13 mouse cellular contexts compared by ENCODE assay signal in the genomic region with DNA sequence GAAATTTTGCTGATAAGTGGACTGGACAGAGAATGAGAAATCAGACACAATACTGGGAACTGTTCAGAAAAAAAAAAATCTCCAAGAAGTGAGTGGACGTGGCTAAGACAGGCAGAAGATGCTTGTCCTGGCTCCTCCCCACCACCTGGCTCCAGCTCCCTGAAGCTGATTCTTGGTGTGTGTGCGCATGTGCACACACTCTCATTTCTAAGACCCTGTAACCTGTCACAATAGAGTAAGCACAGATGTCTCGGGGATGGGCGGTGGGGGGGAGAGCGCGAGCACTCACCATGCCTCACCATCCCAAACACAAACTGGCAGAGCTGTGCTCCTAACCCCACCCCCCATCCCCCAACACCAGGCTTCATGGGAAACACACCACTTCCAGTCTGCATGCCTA.
DNase-seq lines count a peak whose midpoint lies in the region; ATAC-seq lines count a peak whose summit lies in the region.
"Had no signal": no experiment of that assay in that cellular context is flagged by ENCODE, and none has a peak within 500 bp of the region (broad histone marks: within the 10 kb centered on the region; RNA-seq: fewer than 3 reads in every experiment).

No protein-coding gene starts in this region.

- no peaks in the 10 kb centered on the region for H3K36me3 ChIP-seq in neural tube, embryonic 11.5 days (ENCODE audit: control insufficient read depth, insufficient read depth, low read length)
- H3K36me3 ChIP-seq in hindbrain, embryonic 10.5 days, result no peaks in the 10 kb centered on the region
- no peaks in the 10 kb centered on the region for H3K36me3 ChIP-seq in midbrain, embryonic 12.5 days
- H3K36me3 ChIP-seq in kidney, embryonic 14.5 days (ENCODE audit: control insufficient read depth, insufficient read depth, low read length), result no peaks in the 10 kb centered on the region

- H3K9me3 ChIP-seq in neural tube, embryonic 11.5 days (ENCODE audit: control insufficient read depth, low read length), result no peaks in the 10 kb centered on the region
- H3K9me3 ChIP-seq in hindbrain, embryonic 10.5 days, result no peaks in the 10 kb centered on the region
- no peaks in the 10 kb centered on the region for H3K9me3 ChIP-seq in midbrain, embryonic 12.5 days
- H3K9me3 ChIP-seq in kidney, embryonic 14.5 days (ENCODE audit: control insufficient read depth, low read length), result no peaks in the 10 kb centered on the region

- H3K4me2 ChIP-seq in neural tube, embryonic 11.5 days (ENCODE audit: low read depth), result no peak overlapping the region
- H3K4me2 ChIP-seq in midbrain, embryonic 12.5 days (replicated peaks), result 0 out of 2 replicates have a peak overlapping the region, but pooled peaks have one; percentile 2
- H3K4me2 ChIP-seq in kidney, embryonic 14.5 days (replicated peaks; ENCODE audit: low read depth, low read length), result no peak overlapping the region

- H3K27ac ChIP-seq in neural tube, embryonic 11.5 days (ENCODE audit: low read depth, low read length), result no peak overlapping the region
- H3K27ac ChIP-seq in hindbrain, embryonic 10.5 days, result peak overlapping the region; percentile 86
- H3K27ac ChIP-seq in midbrain, embryonic 12.5 days (replicated peaks), result peak overlapping the region; percentile 31; the same call in 1 of the 2 replicates
- H3K27ac ChIP-seq in kidney, embryonic 14.5 days (ENCODE audit: low read depth, low read length), result no peak overlapping the region

- no peak overlapping the region for H3K9ac ChIP-seq in neural tube, embryonic 11.5 days (ENCODE audit: low read length)
- no peak overlapping the region for H3K9ac ChIP-seq in midbrain, embryonic 12.5 days (replicated peaks)
- H3K9ac ChIP-seq in kidney, embryonic 14.5 days (ENCODE audit: low read depth, low read length), result no peak overlapping the region

- H3K4me3 ChIP-seq in neural tube, embryonic 11.5 days (ENCODE audit: low read depth, low read length), result no peak overlapping the region
- H3K4me3 ChIP-seq in hindbrain, embryonic 10.5 days, result no peak overlapping the region
- H3K4me3 ChIP-seq in midbrain, embryonic 12.5 days, result no peak overlapping the region
- H3K4me3 ChIP-seq in kidney, embryonic 14.5 days (ENCODE audit: low read length), result no peak overlapping the region

- H3K4me1 ChIP-seq in neural tube, embryonic 11.5 days (ENCODE audit: control insufficient read depth, insufficient read depth, low read length), result peaks cover 44% of the 10 kb centered on the region
- peaks cover 85% of the 10 kb centered on the region for H3K4me1 ChIP-seq in hindbrain, embryonic 10.5 days (replicated peaks)
- peaks cover 76% of the 10 kb centered on the region for H3K4me1 ChIP-seq in midbrain, embryonic 12.5 days
- H3K4me1 ChIP-seq in kidney, embryonic 14.5 days (ENCODE audit: control insufficient read depth, insufficient read depth, low read length), result peaks cover 24% of the 10 kb centered on the region

- DNase-seq in neural tube, embryonic 11.5 days (ENCODE audit: low spot score), result peak; percentile 42
- no peak for DNase-seq in neural tube, embryonic 10.5 days (ENCODE audit: extremely low spot score, low spot score)
- peak; percentile 30 for DNase-seq in hindbrain, embryonic 10.5 days (ENCODE audit: low spot score)
- no peak for DNase-seq in thymus, postnatal 25 days
- DNase-seq: gastrocnemius, postnatal 36 days; kidney, adult 9 months; layer of hippocampus, postnatal 36 days; liver; thymus, adult 18-20 months had no signal

- no peak for ATAC-seq in neural tube, embryonic 11.5 days (ENCODE audit: insufficient read depth, low FRiP score, low TSS enrichment)
- peak; percentile 47 for ATAC-seq in midbrain, embryonic 12.5 days (ENCODE audit: low FRiP score, low read depth)
- no peak for ATAC-seq in kidney, embryonic 14.5 days (ENCODE audit: low FRiP score, low TSS enrichment)
- no peak for ATAC-seq in erythroid progenitor cell, adult 5-6 weeks (replicated peaks; ENCODE audit: low FRiP score, poor library complexity, severe bottlenecking)
- ATAC-seq: Patski had no signal

- 24% methylated on average over 6 of the region's 6 CpGs for WGBS in neural tube, embryonic 11.5 days
- 28% methylated on average over 6 of the region's 6 CpGs for WGBS in hindbrain, embryonic 10.5 days
- 18% methylated on average over 6 of the region's 6 CpGs for WGBS in midbrain, embryonic 12.5 days
- 49% methylated on average over 6 of the region's 6 CpGs for whole genome bisulfite sequencing in kidney, embryonic 14.5 days

- H3K27me3 ChIP-seq in neural tube, embryonic 11.5 days (ENCODE audit: control insufficient read depth, insufficient read depth, low read length), result peaks cover 3% of the 10 kb centered on the region; the same call in 1 of the 2 replicates
- peaks cover 40% of the 10 kb centered on the region for H3K27me3 ChIP-seq in hindbrain, embryonic 10.5 days (ENCODE audit: insufficient read depth, poor library complexity, severe bottlenecking)
- H3K27me3 ChIP-seq in midbrain, embryonic 12.5 days, result peaks cover 32% of the 10 kb centered on the region
- H3K27me3 ChIP-seq in kidney, embryonic 14.5 days (ENCODE audit: control insufficient read depth, insufficient read depth, low read length), result no peaks in the 10 kb centered on the region
- H3K27me3 ChIP-seq: Patski had no signal

Comparison
In these comparisons a context has a peak if more than half of its experiments do, and no peak if none do; other contexts are left out.
1. DNase-seq: peak in neural tube, embryonic 11.5 days (single experiment) and hindbrain, embryonic 10.5 days (single experiment); none in neural tube, embryonic 10.5 days (single experiment) and thymus, postnatal 25 days (single experiment).
2. H3K27ac ChIP-seq: peak in hindbrain, embryonic 10.5 days (single experiment) and midbrain, embryonic 12.5 days (single experiment); none in neural tube, embryonic 11.5 days (single experiment) and kidney, embryonic 14.5 days (single experiment).